Mouse (Mus musculus): ENCODE measurements around the gene Bcar3.

The Bcar3 gene

GRCm38 (mm10) chr3:122481891-122482739 lies 188.2 kb downstream of the Bcar3 start:
- no peak for DNase-seq (ENCODE audit: low read depth, low spot score)

DNA sequence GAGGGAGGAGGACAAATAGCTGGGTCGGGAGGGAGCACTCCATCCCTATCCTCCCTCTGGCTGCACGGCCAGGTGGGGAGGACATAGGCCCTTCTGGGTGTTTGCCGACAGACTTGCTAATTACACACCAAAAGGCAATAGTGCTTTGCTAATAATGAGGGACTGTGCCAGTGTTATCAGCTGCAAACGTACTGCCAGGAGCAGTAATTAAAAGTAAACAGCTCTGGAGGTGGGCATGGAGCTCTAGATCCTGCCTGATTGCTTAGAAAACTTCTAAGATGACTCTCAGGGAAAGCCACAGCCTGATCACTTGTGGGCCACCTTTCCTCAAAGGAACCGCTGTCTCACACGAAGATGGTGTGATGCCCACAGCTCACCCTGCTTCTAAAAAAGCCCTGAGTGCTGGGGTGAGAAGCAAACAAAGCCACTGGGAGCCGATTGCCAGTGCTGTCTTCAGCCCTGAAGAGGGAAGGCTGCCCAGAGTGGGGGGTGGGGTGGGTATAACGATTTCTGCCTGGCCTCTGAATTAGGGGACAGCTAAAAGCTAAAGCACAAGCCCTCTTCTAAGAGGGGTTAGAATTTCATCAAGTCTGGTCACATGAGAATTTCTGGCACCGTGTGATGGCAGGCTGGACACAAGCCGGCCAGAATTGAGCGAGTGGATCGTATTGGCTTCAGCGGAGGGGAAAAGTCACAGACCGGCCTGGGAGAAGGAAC lies 189.3 kb downstream of the Bcar3 start:
- DNase-seq (ENCODE audit: low read depth, low spot score): no peak

GRCm38 (mm10) chr3:122483783-122484130 lies 189.8 kb downstream of the Bcar3 start:
- no peak for DNase-seq (ENCODE audit: low read depth, low spot score)

DNA sequence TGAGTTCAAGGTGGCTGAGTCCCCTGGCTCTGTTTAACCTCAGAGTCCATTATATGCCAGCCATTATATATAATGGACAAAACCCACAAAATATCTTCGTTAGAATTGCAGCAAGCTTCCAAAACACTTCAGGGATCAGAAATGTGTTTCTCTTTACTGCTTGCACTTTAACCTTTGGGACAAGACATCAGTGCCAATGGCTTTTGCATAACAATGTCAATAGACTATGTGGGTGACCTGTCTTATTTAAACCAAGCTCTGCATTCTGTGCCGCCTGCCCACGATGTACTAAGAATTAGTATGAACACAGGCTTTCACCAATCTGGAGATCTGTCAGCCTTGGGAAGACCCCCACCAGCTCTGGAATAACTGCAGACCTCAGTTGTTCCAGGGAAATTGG lies 190.4 kb downstream of the Bcar3 start:
- no peak for DNase-seq (ENCODE audit: low read depth, low spot score)

DNA sequence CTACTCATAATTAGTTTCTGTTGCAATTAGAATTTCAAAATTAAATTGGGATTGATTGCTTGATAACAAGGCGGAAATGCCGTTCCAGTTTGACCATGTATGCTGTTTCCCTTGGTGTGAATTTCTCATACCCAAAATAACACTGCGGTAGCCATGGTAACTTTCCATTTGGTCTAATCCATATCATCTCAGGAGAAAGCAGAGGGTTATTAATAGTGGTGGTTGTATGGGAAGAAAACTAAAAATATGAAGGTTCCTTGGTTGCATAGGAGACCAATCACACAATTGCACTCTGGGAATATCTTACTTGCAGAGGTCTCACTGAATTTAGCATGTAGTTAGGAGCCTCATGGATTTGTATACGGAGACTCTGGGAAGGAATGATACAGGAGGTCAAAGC lies 191.8 kb downstream of the Bcar3 start:
- no peak for DNase-seq (ENCODE audit: low read depth, low spot score)

- no peak for DNase-seq (ENCODE audit: low read depth, low spot score)
Measured at GRCm38 (mm10) chr3:122486193-122486592, 192.3 kb downstream of the Bcar3 start.

DNA sequence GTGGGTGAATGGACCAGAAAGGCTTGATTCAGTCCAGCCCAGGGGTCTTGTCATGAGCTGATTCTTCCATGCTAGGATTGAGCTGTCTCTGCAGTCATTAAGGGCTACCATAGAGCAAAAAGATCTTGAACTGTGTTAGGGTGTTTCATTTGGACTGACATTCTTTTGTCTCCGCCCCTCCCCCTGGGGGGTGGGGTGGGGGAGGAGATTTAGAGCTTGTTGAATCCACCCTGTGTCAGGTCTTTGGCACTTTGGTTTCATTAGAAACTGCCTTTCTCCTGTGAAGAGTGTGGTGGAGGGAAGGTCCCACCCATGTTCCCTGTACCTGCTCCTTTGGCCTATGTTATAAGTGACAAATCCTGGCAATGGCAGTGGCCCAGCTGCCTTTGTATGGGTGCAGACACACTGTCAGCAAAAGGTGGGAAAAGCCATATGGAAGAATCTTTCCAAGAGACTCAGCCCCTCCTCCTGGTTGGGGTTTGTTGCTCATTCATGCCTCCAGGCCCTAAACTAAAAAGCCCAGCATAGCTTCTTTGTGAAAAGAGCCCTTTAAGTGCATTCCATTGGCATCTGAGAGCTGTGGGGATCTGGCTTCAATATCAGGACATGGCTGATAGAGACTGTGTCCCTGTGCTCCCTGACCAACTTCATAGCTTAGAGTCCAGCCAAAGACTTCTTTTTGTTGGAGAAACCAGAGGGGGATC lies 194.3 kb downstream of the Bcar3 start:
- DNase-seq (ENCODE audit: low read depth, low spot score): no peak

DNA sequence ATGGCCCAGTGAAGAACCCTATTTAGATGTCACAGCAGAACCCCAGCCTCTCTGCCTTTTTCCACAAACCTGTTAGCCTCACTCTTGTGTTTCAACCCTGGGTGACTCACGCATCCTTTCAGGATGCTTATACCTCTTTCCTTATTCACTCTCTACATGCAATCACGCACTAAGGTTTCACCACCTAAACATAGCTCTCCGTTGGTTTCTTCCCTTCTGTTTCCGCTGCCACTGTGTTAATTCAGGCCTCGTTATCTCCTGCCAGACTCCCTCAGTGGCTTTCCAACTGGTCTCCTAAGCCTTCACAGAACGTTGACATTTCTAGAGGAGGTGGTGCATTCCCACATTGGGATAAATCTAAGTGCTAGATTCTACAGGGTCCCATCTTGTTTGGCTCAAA lies 196.6 kb downstream of the Bcar3 start:
- no peak for DNase-seq (ENCODE audit: low read depth, low spot score)

DNA sequence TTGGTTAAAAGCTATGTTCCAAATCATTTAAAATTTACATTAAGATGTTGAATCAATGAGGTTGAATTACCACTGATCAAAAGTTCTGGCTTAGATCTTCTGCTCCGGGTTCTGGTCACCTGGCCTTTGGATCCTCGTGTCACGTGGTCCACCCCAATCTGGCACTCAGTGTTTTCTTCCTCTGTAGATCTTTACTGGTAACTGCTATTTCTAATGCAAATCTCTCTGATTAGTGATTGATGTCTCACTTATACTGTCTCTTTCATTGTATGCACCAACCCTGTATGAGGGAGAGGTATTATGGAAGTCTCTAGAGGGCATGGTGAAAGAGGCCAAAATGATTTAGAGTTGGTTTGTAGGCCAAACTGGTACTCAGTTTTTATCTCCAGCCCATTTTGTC lies 198.1 kb downstream of the Bcar3 start:
- no peak for DNase-seq (ENCODE audit: low read depth, low spot score)

DNA sequence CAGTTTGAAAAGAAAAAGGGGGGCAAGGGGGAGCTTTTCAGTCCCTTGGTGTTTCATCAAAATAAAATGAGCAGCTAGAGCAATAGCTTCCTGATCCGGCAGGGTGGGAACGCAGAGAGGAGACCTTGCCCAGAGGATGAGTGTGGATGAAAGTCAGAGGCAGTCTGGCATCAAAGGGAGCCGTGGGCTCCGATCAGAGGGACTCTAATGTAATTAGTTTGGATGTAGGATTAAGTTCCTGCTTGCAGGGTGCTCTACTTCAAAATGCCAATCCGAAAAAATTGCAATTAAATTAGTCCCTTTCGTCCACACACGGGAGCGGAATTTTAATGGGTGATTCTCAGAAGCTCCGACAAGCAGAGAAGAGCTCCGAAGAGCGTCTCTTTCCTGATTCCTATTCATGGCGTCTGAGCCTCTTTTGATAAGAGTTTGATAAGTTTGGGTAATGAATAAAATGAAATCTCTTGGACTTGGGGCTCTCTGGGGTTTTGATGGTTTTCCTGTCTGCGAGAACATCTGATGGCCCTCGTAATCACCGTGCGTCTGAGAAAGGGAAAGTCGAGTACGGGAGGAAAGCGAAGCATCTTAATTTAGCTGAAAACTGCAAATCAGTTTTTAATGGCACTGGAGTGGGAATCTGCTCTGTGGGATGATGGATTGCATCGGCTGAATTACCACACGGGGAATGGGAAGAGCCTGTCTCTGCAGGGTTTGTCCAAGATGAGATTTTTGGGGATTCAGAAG lies 199.1 kb downstream of the Bcar3 start:
- no peak for DNase-seq (ENCODE audit: low read depth, low spot score)

- DNase-seq (ENCODE audit: low read depth, low spot score): no peak
Measured at GRCm38 (mm10) chr3:122494764-122495163, 200.8 kb downstream of the Bcar3 start.

GRCm38 (mm10) chr3:122497871-122498270 lies 203.9 kb downstream of the Bcar3 start:
- DNase-seq (ENCODE audit: low read depth, low spot score): no peak

GRCm38 (mm10) chr3:122498528-122498927 lies 204.6 kb downstream of the Bcar3 start:
- DNase-seq (ENCODE audit: low read depth, low spot score): no peak

- DNase-seq (ENCODE audit: low read depth, low spot score): peak; percentile 52
Measured at GRCm38 (mm10) chr3:122499647-122500046, 205.7 kb downstream of the Bcar3 start.

GRCm38 (mm10) chr3:122500929-122501328 lies 207.0 kb downstream of the Bcar3 start:
- no peak for DNase-seq (ENCODE audit: low read depth, low spot score)

- DNase-seq (ENCODE audit: low read depth, low spot score): no peak
Measured at GRCm38 (mm10) chr3:122506343-122506916, 212.5 kb downstream of the Bcar3 start.

DNA sequence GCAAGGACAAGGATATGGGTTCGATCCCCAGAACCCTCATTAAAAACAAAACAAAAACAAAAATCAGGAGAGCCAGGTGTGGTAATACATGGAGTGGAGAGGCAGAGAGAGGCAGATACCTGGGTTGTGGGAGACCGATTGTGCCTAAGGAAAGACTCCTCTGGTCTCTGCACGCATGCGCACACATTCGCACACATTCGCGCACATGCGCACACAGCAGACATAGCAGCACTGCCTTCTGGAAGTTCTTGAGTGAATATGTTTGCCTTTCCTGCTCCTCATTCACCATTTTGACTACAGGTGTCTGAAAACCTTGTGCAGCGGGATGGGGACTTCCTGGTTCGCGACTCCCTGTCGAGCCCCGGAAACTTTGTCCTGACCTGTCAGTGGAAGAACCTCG lies 213.9 kb downstream of the Bcar3 start:
- DNase-seq (ENCODE audit: low read depth, low spot score): no peak

GRCm38 (mm10) chr3:122509084-122509483 lies 215.1 kb downstream of the Bcar3 start:
- peak; percentile 72 for DNase-seq (ENCODE audit: low read depth, low spot score)

DNA sequence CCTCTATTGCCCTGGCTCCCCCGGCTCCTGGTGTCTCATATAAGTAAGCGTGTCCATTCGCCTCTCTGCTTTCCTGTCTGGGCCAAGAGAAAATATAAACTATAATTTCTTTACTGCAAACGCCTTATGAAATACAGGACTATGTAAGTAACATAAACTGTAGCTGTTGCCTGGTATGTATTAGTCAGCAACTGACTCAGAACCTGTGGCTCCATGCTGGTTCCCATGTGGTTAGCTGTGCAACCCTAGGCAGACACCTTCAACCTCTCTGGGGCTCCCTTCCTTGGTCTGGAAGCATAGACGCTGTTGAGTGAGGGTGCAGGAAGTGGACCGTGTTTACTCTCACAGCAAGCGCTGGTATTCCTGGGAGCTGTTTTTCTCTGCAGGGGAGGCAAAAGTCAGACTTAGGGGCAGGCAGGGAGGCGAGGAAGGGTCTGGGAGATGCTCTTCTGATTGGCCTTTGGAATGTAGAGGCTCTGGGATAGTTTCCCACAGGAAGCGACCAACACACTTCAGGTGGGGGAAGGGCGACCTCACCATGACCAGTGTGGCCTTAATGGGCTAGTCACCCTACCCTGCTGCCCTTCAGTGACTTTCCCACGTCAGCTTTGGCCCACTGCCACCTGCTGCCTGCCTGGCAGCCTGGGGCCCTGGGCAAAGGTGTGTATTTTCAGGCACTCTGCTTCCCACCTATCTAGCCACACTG lies 215.8 kb downstream of the Bcar3 start:
- no peak for DNase-seq (ENCODE audit: low read depth, low spot score)

- no peak for DNase-seq (ENCODE audit: low read depth, low spot score)
Measured at GRCm38 (mm10) chr3:122510240-122510750, 216.4 kb downstream of the Bcar3 start.

GRCm38 (mm10) chr3:122510932-122511331 lies 217.0 kb downstream of the Bcar3 start:
- no peak for DNase-seq (ENCODE audit: low read depth, low spot score)
